Mouse (Mus musculus): ENCODE measurements around the gene Gm20388. TPM values are rescaled to one million over a fixed set of nuclear protein-coding genes. Genes with fewer than 3 reads are reported as not detected.
A peak's percentile ranks its signal among the peaks of the same experiment; 100 is the strongest.

Gm20388 gene
- polyA plus RNA-seq, 1 experiment from 2014 or later = not detected

GRCm38 (mm10) chr8:121239640-121240039 is 1329.0 kb downstream of the Gm20388 start:
- peak overlapping the region; percentile 17; the same call in 1 of the 2 replicates for H3K27ac ChIP-seq (ENCODE audit: low read depth, low read length)
- H3K9me3 ChIP-seq (ENCODE audit: control insufficient read depth, low read length) = no peaks in the 10 kb centered on the region
- H3K4me1 ChIP-seq (ENCODE audit: control insufficient read depth, insufficient read depth, low read length) = peaks cover 47% of the 10 kb centered on the region
- WGBS = 71% methylated on average over 6 of the region's 6 CpGs
- no peaks in the 10 kb centered on the region for H3K36me3 ChIP-seq (ENCODE audit: control insufficient read depth, insufficient read depth, low read length)
- no peaks in the 10 kb centered on the region; the same call in 1 of the 2 replicates for H3K27me3 ChIP-seq (ENCODE audit: control insufficient read depth, insufficient read depth, low read length)
- H3K9ac ChIP-seq (ENCODE audit: low read depth, low read length) = no peak overlapping the region
- no peak for ATAC-seq (ENCODE audit: low FRiP score, low TSS enrichment)
- H3K4me3 ChIP-seq (ENCODE audit: low read length) = no peak overlapping the region
- H3K4me2 ChIP-seq (replicated peaks; ENCODE audit: low read depth, low read length) = no peak overlapping the region

- peak; percentile 88 for ATAC-seq (ENCODE audit: low FRiP score, low TSS enrichment)
- peaks cover 51% of the 10 kb centered on the region for H3K4me1 ChIP-seq (ENCODE audit: control insufficient read depth, insufficient read depth, low read length)
- peak overlapping the region; percentile 20; the same call in 1 of the 2 replicates for H3K9ac ChIP-seq (ENCODE audit: low read depth, low read length)
- H3K9me3 ChIP-seq (ENCODE audit: control insufficient read depth, low read length) = no peaks in the 10 kb centered on the region
- peak overlapping the region; percentile 21; the same call in 1 of the 2 replicates for H3K4me2 ChIP-seq (replicated peaks; ENCODE audit: low read depth, low read length)
- H3K4me3 ChIP-seq (ENCODE audit: low read length) = no peak overlapping the region
- H3K27me3 ChIP-seq (ENCODE audit: control insufficient read depth, insufficient read depth, low read length) = no peaks in the 10 kb centered on the region; the same call in 1 of the 2 replicates
- H3K36me3 ChIP-seq (ENCODE audit: control insufficient read depth, insufficient read depth, low read length) = no peaks in the 10 kb centered on the region
- H3K27ac ChIP-seq (ENCODE audit: low read depth, low read length) = peak overlapping the region; percentile 92
- 3% methylated on average over 14 of the region's 14 CpGs for WGBS
Observed at GRCm38 (mm10) chr8:121241761-121242552, 1331.3 kb downstream of the Gm20388 start.

GRCm38 (mm10) chr8:121242671-121243070 is 1332.0 kb downstream of the Gm20388 start:
- peak overlapping the region; percentile 21; the same call in 1 of the 2 replicates for H3K4me2 ChIP-seq (replicated peaks; ENCODE audit: low read depth, low read length)
- peak overlapping the region; percentile 92 for H3K27ac ChIP-seq (ENCODE audit: low read depth, low read length)
- H3K36me3 ChIP-seq (ENCODE audit: control insufficient read depth, insufficient read depth, low read length) = no peaks in the 10 kb centered on the region

GRCm38 (mm10) chr8:121248823-121249222 is 1338.2 kb downstream of the Gm20388 start:
- Histone ChIP-seq H3K36me3 (ENCODE audit: control insufficient read depth, insufficient read depth, low read length) (no peaks in the 10 kb centered on the region), H3K27me3 (ENCODE audit: control insufficient read depth, insufficient read depth, low read length) (peaks cover 9% of the 10 kb centered on the region; the same call in 1 of the 2 replicates), H3K4me2 (replicated peaks; ENCODE audit: low read depth, low read length) (no peak overlapping the region), H3K4me3 (ENCODE audit: low read length) (no peak overlapping the region), H3K4me1 (ENCODE audit: control insufficient read depth, insufficient read depth, low read length) (peaks cover 28% of the 10 kb centered on the region), H3K9ac (ENCODE audit: low read depth, low read length) (no peak overlapping the region), H3K27ac (ENCODE audit: low read depth, low read length) (no peak overlapping the region), H3K9me3 (ENCODE audit: control insufficient read depth, low read length) (no peaks in the 10 kb centered on the region)
- WGBS = 67% methylated on average over 7 of the region's 7 CpGs
- no peak for ATAC-seq (ENCODE audit: low FRiP score, low TSS enrichment)

More at GRCm38 (mm10) chr8:121242671-121243070, 1332.0 kb downstream of the Gm20388 start:
- ATAC-seq (ENCODE audit: low FRiP score, low TSS enrichment) = no peak
- Histone ChIP-seq H3K4me3 (ENCODE audit: low read length) (no peak overlapping the region), H3K4me1 (ENCODE audit: control insufficient read depth, insufficient read depth, low read length) (peaks cover 51% of the 10 kb centered on the region), H3K9ac (ENCODE audit: low read depth, low read length) (no peak overlapping the region), H3K9me3 (ENCODE audit: control insufficient read depth, low read length) (no peaks in the 10 kb centered on the region), H3K27me3 (ENCODE audit: control insufficient read depth, insufficient read depth, low read length) (no peaks in the 10 kb centered on the region; the same call in 1 of the 2 replicates)
- 8% methylated on average over 13 of the region's 13 CpGs for WGBS

GRCm38 (mm10) chr8:121249433-121249832 is 1338.8 kb downstream of the Gm20388 start:
- H3K4me1 ChIP-seq (ENCODE audit: control insufficient read depth, insufficient read depth, low read length) = peaks cover 23% of the 10 kb centered on the region
- no peak overlapping the region for H3K27ac ChIP-seq (ENCODE audit: low read depth, low read length)
- H3K36me3 ChIP-seq (ENCODE audit: control insufficient read depth, insufficient read depth, low read length) = no peaks in the 10 kb centered on the region
- no peak overlapping the region for H3K4me2 ChIP-seq (replicated peaks; ENCODE audit: low read depth, low read length)
- no peak overlapping the region for H3K9ac ChIP-seq (ENCODE audit: low read depth, low read length)
- no peaks in the 10 kb centered on the region for H3K9me3 ChIP-seq (ENCODE audit: control insufficient read depth, low read length)
- WGBS = 100% methylated on average over 1 of the region's 1 CpGs
- no peak overlapping the region for H3K4me3 ChIP-seq (ENCODE audit: low read length)
- no peak for ATAC-seq (ENCODE audit: low FRiP score, low TSS enrichment)
- peaks cover 9% of the 10 kb centered on the region; the same call in 1 of the 2 replicates for H3K27me3 ChIP-seq (ENCODE audit: control insufficient read depth, insufficient read depth, low read length)

GRCm38 (mm10) chr8:121251089-121251488 is 1340.4 kb downstream of the Gm20388 start:
- no peaks in the 10 kb centered on the region for H3K36me3 ChIP-seq (ENCODE audit: control insufficient read depth, insufficient read depth, low read length)
- WGBS = 6% methylated on average over 11 of the region's 11 CpGs
- H3K9ac ChIP-seq (ENCODE audit: low read depth, low read length) = no peak overlapping the region
- H3K27me3 ChIP-seq (ENCODE audit: control insufficient read depth, insufficient read depth, low read length) = peaks cover 9% of the 10 kb centered on the region
- H3K27ac ChIP-seq (ENCODE audit: low read depth, low read length) = no peak overlapping the region
- H3K9me3 ChIP-seq (ENCODE audit: control insufficient read depth, low read length) = no peaks in the 10 kb centered on the region
- H3K4me2 ChIP-seq (replicated peaks; ENCODE audit: low read depth, low read length) = no peak overlapping the region
- H3K4me1 ChIP-seq (ENCODE audit: control insufficient read depth, insufficient read depth, low read length) = peaks cover 31% of the 10 kb centered on the region
- no peak overlapping the region for H3K4me3 ChIP-seq (ENCODE audit: low read length)
- 0 out of 2 replicates have a peak, but pooled peaks have one; percentile 22 for ATAC-seq (ENCODE audit: low FRiP score, low TSS enrichment)

- H3K4me2 ChIP-seq (replicated peaks; ENCODE audit: low read depth, low read length) = no peak overlapping the region
- no peak overlapping the region for H3K4me3 ChIP-seq (ENCODE audit: low read length)
- H3K27ac ChIP-seq (ENCODE audit: low read depth, low read length) = no peak overlapping the region
- H3K9ac ChIP-seq (ENCODE audit: low read depth, low read length) = no peak overlapping the region
- peaks cover 7% of the 10 kb centered on the region for H3K27me3 ChIP-seq (ENCODE audit: control insufficient read depth, insufficient read depth, low read length)
- ATAC-seq (ENCODE audit: low FRiP score, low TSS enrichment) = no peak
- 26% methylated on average over 14 of the region's 14 CpGs for WGBS
- H3K9me3 ChIP-seq (ENCODE audit: control insufficient read depth, low read length) = no peaks in the 10 kb centered on the region
- peaks cover 44% of the 10 kb centered on the region for H3K4me1 ChIP-seq (ENCODE audit: control insufficient read depth, insufficient read depth, low read length)
- no peaks in the 10 kb centered on the region for H3K36me3 ChIP-seq (ENCODE audit: control insufficient read depth, insufficient read depth, low read length)
Observed at GRCm38 (mm10) chr8:121255727-121256265, 1345.2 kb downstream of the Gm20388 start.

- Histone ChIP-seq H3K9ac (ENCODE audit: low read depth, low read length) (peak overlapping the region; percentile 23), H3K4me3 (ENCODE audit: low read length) (no peak overlapping the region), H3K4me2 (replicated peaks; ENCODE audit: low read depth, low read length) (peak overlapping the region; percentile 10; the same call in 1 of the 2 replicates), H3K36me3 (ENCODE audit: control insufficient read depth, insufficient read depth, low read length) (no peaks in the 10 kb centered on the region), H3K9me3 (ENCODE audit: control insufficient read depth, low read length) (no peaks in the 10 kb centered on the region), H3K4me1 (ENCODE audit: control insufficient read depth, insufficient read depth, low read length) (peaks cover 46% of the 10 kb centered on the region), H3K27me3 (ENCODE audit: control insufficient read depth, insufficient read depth, low read length) (peaks cover 5% of the 10 kb centered on the region), H3K27ac (ENCODE audit: low read depth, low read length) (peak overlapping the region; percentile 71; the same call in 1 of the 2 replicates)
- ATAC-seq (ENCODE audit: low FRiP score, low TSS enrichment) = peak; percentile 85
- WGBS = 5% methylated on average over 21 of the region's 21 CpGs
Observed at GRCm38 (mm10) chr8:121258126-121258792, 1347.6 kb downstream of the Gm20388 start.
